Mouse (Mus musculus): ENCODE results near the gene Baiap2l1. TPM values are rescaled to one million over a fixed set of nuclear protein-coding genes. Genes with fewer than 3 reads are reported as not detected.

Gene Baiap2l1
- polyA plus RNA-seq, 1 experiment from 2014 or later: 5.6 TPM

- H3K27ac ChIP-seq: no peak overlapping the region
- H3K9me3 ChIP-seq (replicated peaks): no peaks in the 10 kb centered on the region
- H3K9ac ChIP-seq: no peak overlapping the region
- no peak overlapping the region for H3K4me2 ChIP-seq (replicated peaks)
- no peak for ATAC-seq (ENCODE audit: low FRiP score)
- H3K27me3 ChIP-seq: no peaks in the 10 kb centered on the region
- no peaks in the 10 kb centered on the region for H3K4me1 ChIP-seq
- H3K4me3 ChIP-seq: no peak overlapping the region
- H3K36me3 ChIP-seq: no peaks in the 10 kb centered on the region
- 81% methylated on average over 7 of the region's 7 CpGs for WGBS
These were observed 61.8 kb downstream of the Baiap2l1 start for GRCm38 (mm10) chr5:144296090-144296604.

- no peaks in the 10 kb centered on the region for H3K9me3 ChIP-seq (replicated peaks)
- ATAC-seq (ENCODE audit: low FRiP score): no peak
- no peaks in the 10 kb centered on the region for H3K4me1 ChIP-seq
- H3K4me3 ChIP-seq: no peak overlapping the region
- H3K4me2 ChIP-seq (replicated peaks): no peak overlapping the region
- H3K9ac ChIP-seq: no peak overlapping the region
- H3K36me3 ChIP-seq: no peaks in the 10 kb centered on the region
- H3K27me3 ChIP-seq: no peaks in the 10 kb centered on the region
- WGBS: 93% methylated on average over 1 of the region's 1 CpGs
- no peak overlapping the region for H3K27ac ChIP-seq
These were observed 62.6 kb downstream of the Baiap2l1 start for GRCm38 (mm10) chr5:144295357-144295756.

- Histone ChIP-seq H3K27ac (no peak overlapping the region), H3K4me1 (no peaks in the 10 kb centered on the region), H3K4me2 (replicated peaks) (no peak overlapping the region), H3K9ac (no peak overlapping the region), H3K4me3 (no peak overlapping the region), H3K9me3 (replicated peaks) (no peaks in the 10 kb centered on the region), H3K27me3 (no peaks in the 10 kb centered on the region), H3K36me3 (no peaks in the 10 kb centered on the region)
- ATAC-seq (ENCODE audit: low FRiP score): no peak
- WGBS: 87% methylated on average over 7 of the region's 7 CpGs
These were observed 63.0 kb downstream of the Baiap2l1 start for GRCm38 (mm10) chr5:144294908-144295307.

- Histone ChIP-seq H3K4me3 (no peak overlapping the region), H3K9me3 (replicated peaks) (no peaks in the 10 kb centered on the region), H3K4me2 (replicated peaks) (no peak overlapping the region), H3K27me3 (no peaks in the 10 kb centered on the region), H3K9ac (no peak overlapping the region), H3K4me1 (no peaks in the 10 kb centered on the region), H3K27ac (no peak overlapping the region), H3K36me3 (no peaks in the 10 kb centered on the region)
- WGBS: 93% methylated on average over 4 of the region's 4 CpGs
- ATAC-seq (ENCODE audit: low FRiP score): no peak
These were observed 68.0 kb downstream of the Baiap2l1 start for GRCm38 (mm10) chr5:144289769-144290440.

GRCm38 (mm10) chr5:144288391-144288790 is 69.5 kb downstream of the Baiap2l1 start:
- no peak for ATAC-seq (ENCODE audit: low FRiP score)
- 91% methylated on average over 9 of the region's 9 CpGs for WGBS
- Histone ChIP-seq H3K4me1 (no peaks in the 10 kb centered on the region), H3K4me3 (no peak overlapping the region), H3K4me2 (replicated peaks) (no peak overlapping the region), H3K27ac (no peak overlapping the region), H3K9ac (no peak overlapping the region), H3K36me3 (no peaks in the 10 kb centered on the region), H3K27me3 (no peaks in the 10 kb centered on the region), H3K9me3 (replicated peaks) (no peaks in the 10 kb centered on the region)

- H3K4me2 ChIP-seq (replicated peaks): no peak overlapping the region
- H3K9me3 ChIP-seq (replicated peaks): no peaks in the 10 kb centered on the region
- ATAC-seq (ENCODE audit: low FRiP score): no peak
- H3K36me3 ChIP-seq: no peaks in the 10 kb centered on the region
- no peak overlapping the region for H3K4me3 ChIP-seq
- no peak overlapping the region for H3K9ac ChIP-seq
- no peaks in the 10 kb centered on the region for H3K27me3 ChIP-seq
- no peaks in the 10 kb centered on the region for H3K4me1 ChIP-seq
- 96% methylated on average over 3 of the region's 3 CpGs for WGBS
- no peak overlapping the region for H3K27ac ChIP-seq
These were observed 70.6 kb downstream of the Baiap2l1 start for GRCm38 (mm10) chr5:144287267-144287820.

GRCm38 (mm10) chr5:144286591-144287266 is 71.2 kb downstream of the Baiap2l1 start:
- Histone ChIP-seq H3K4me3 (no peak overlapping the region), H3K4me1 (no peaks in the 10 kb centered on the region), H3K27me3 (no peaks in the 10 kb centered on the region), H3K36me3 (no peaks in the 10 kb centered on the region), H3K4me2 (replicated peaks) (no peak overlapping the region), H3K9me3 (replicated peaks) (no peaks in the 10 kb centered on the region), H3K9ac (no peak overlapping the region), H3K27ac (no peak overlapping the region)
- 84% methylated on average over 9 of the region's 9 CpGs for WGBS
- ATAC-seq (ENCODE audit: low FRiP score): no peak

GRCm38 (mm10) chr5:144284599-144284998 is 73.3 kb downstream of the Baiap2l1 start:
- no peak for ATAC-seq (ENCODE audit: low FRiP score)
- H3K9ac ChIP-seq: no peak overlapping the region
- no peak overlapping the region for H3K27ac ChIP-seq
- H3K4me3 ChIP-seq: no peak overlapping the region
- H3K9me3 ChIP-seq (replicated peaks): no peaks in the 10 kb centered on the region
- no peak overlapping the region for H3K4me2 ChIP-seq (replicated peaks)
- 84% methylated on average over 5 of the region's 5 CpGs for WGBS
- H3K27me3 ChIP-seq: no peaks in the 10 kb centered on the region
- H3K4me1 ChIP-seq: no peaks in the 10 kb centered on the region
- H3K36me3 ChIP-seq: no peaks in the 10 kb centered on the region

GRCm38 (mm10) chr5:144283551-144284031 is 74.3 kb downstream of the Baiap2l1 start:
- H3K27ac ChIP-seq: no peak overlapping the region

GRCm38 (mm10) chr5:144282470-144283260 is 75.2 kb downstream of the Baiap2l1 start:
- ATAC-seq (ENCODE audit: low FRiP score): no peak
- WGBS: 79% methylated on average over 11 of the region's 11 CpGs

More at GRCm38 (mm10) chr5:144283551-144284031, 74.3 kb downstream of the Baiap2l1 start:
- Histone ChIP-seq H3K4me3 (no peak overlapping the region), H3K27me3 (no peaks in the 10 kb centered on the region), H3K9me3 (replicated peaks) (no peaks in the 10 kb centered on the region), H3K4me2 (replicated peaks) (no peak overlapping the region), H3K9ac (no peak overlapping the region), H3K36me3 (peaks cover 6% of the 10 kb centered on the region), H3K4me1 (no peaks in the 10 kb centered on the region)
- 74% methylated on average over 8 of the region's 8 CpGs for WGBS
- no peak for ATAC-seq (ENCODE audit: low FRiP score)

GRCm38 (mm10) chr5:144279926-144280325 is 78.0 kb downstream of the Baiap2l1 start:
- Histone ChIP-seq H3K36me3 (peaks cover 12% of the 10 kb centered on the region), H3K27ac (no peak overlapping the region), H3K27me3 (no peaks in the 10 kb centered on the region), H3K9ac (no peak overlapping the region), H3K4me1 (no peaks in the 10 kb centered on the region), H3K4me2 (replicated peaks) (no peak overlapping the region), H3K4me3 (no peak overlapping the region), H3K9me3 (replicated peaks) (no peaks in the 10 kb centered on the region)
- ATAC-seq (ENCODE audit: low FRiP score): no peak
- WGBS: 98% methylated on average over 13 of the region's 13 CpGs

More at GRCm38 (mm10) chr5:144282470-144283260, 75.2 kb downstream of the Baiap2l1 start:
- H3K36me3 ChIP-seq: peaks cover 10% of the 10 kb centered on the region
- no peaks in the 10 kb centered on the region for H3K27me3 ChIP-seq
- H3K4me2 ChIP-seq (replicated peaks): no peak overlapping the region
- no peak overlapping the region for H3K9ac ChIP-seq
- H3K4me1 ChIP-seq: no peaks in the 10 kb centered on the region
- H3K4me3 ChIP-seq: no peak overlapping the region
- H3K27ac ChIP-seq: no peak overlapping the region
- no peaks in the 10 kb centered on the region for H3K9me3 ChIP-seq (replicated peaks)

- Histone ChIP-seq H3K27ac (no peak overlapping the region), H3K27me3 (no peaks in the 10 kb centered on the region), H3K36me3 (peaks cover 12% of the 10 kb centered on the region), H3K9ac (no peak overlapping the region), H3K4me3 (no peak overlapping the region), H3K4me1 (no peaks in the 10 kb centered on the region), H3K4me2 (replicated peaks) (no peak overlapping the region), H3K9me3 (replicated peaks) (no peaks in the 10 kb centered on the region)
- no peak for ATAC-seq (ENCODE audit: low FRiP score)
- WGBS: 88% methylated on average over 9 of the region's 9 CpGs
These were observed 78.8 kb downstream of the Baiap2l1 start for GRCm38 (mm10) chr5:144279081-144279541.
